Comparison of ENCODE assay signal across 9 mouse cellular contexts in genomic region chr2:181243706-181244394, GRCm38 (mm10). TPM values are rescaled to one million over a fixed set of nuclear protein-coding genes. Genes with fewer than 3 reads are reported as not detected.
A peak's percentile ranks its signal among the peaks of the same experiment; 100 is the strongest.
DNase-seq lines count a peak whose midpoint lies in the region; ATAC-seq and TF ChIP-seq lines count a peak whose summit lies in the region.
"Had no signal": no experiment of that assay in that cellular context is flagged by ENCODE, and none has a peak within 500 bp of the region (broad histone marks: within the 10 kb centered on the region; RNA-seq: fewer than 3 reads in every experiment).

No protein-coding gene starts in this region.

- WGBS in heart, embryonic 10.5 days: 33% methylated on average over 11 of the region's 11 CpGs
- 26% methylated on average over 11 of the region's 11 CpGs for WGBS in embryonic facial prominence, embryonic 10.5 days

- no peak for TF ChIP-seq CTCF in left cerebral cortex, adult 2 months (IDR thresholded peaks at IDR 0.05)

- peaks cover 18% of the 10 kb centered on the region; the same call in 1 of the 2 replicates for H3K4me1 ChIP-seq in heart, embryonic 10.5 days
- peaks cover 31% of the 10 kb centered on the region for H3K4me1 ChIP-seq in embryonic facial prominence, embryonic 10.5 days

- H3K36me3 ChIP-seq in heart, embryonic 10.5 days: no peaks in the 10 kb centered on the region; the same call in 1 of the 2 replicates
- H3K36me3 ChIP-seq in embryonic facial prominence, embryonic 10.5 days (replicated peaks): no peaks in the 10 kb centered on the region

- H3K4me3 ChIP-seq in heart, embryonic 10.5 days: no peak overlapping the region
- no peak overlapping the region for H3K4me3 ChIP-seq in embryonic facial prominence, embryonic 10.5 days
- H3K4me3 ChIP-seq in left cerebral cortex, adult 2 months: no peak overlapping the region

- H3K27ac ChIP-seq in heart, embryonic 10.5 days: no peak overlapping the region
- no peak overlapping the region for H3K27ac ChIP-seq in embryonic facial prominence, embryonic 10.5 days (replicated peaks)
- no peak overlapping the region for H3K27ac ChIP-seq in left cerebral cortex, adult 2 months
- H3K27ac ChIP-seq: kidney, postnatal 0 days had no signal

- intact Hi-C loops in left cerebral cortex, adult 2 months (cut with DNase I): no loop called here

- peak; percentile 48 to 71 for DNase-seq in heart, adult 18-20 months
- no peak for DNase-seq in heart, embryonic 10.5 days (ENCODE audit: low spot score)
- DNase-seq in kidney, postnatal 25 days: peak; percentile 42 to 48
- peak; percentile 70 for DNase-seq in monocyte, adult 2 months (ENCODE audit: low read depth in 1 of 2, low spot score in 2 of 2)
- DNase-seq in embryonic facial prominence, embryonic 10.5 days (ENCODE audit: low spot score): no peak
- no peak for DNase-seq in left cerebral cortex, adult 2 months (ENCODE audit: extremely low spot score in 1 of 2, low spot score in 2 of 2)
- DNase-seq in ovary, postnatal 14 days (ENCODE audit: low spot score): no peak

- H3K27me3 ChIP-seq in heart, embryonic 10.5 days (ENCODE audit: insufficient read depth, poor library complexity, severe bottlenecking): peaks cover 16% of the 10 kb centered on the region; the same call in 1 of the 2 replicates
- no peaks in the 10 kb centered on the region for H3K27me3 ChIP-seq in embryonic facial prominence, embryonic 10.5 days (replicated peaks; ENCODE audit: low read depth, poor library complexity, severe bottlenecking)

- ATAC-seq in common myeloid progenitor, adult 5-6 weeks (replicated peaks; ENCODE audit: low read depth, poor library complexity, severe bottlenecking): peak; percentile 93

- no peaks in the 10 kb centered on the region for H3K9me3 ChIP-seq in heart, embryonic 10.5 days
- no peaks in the 10 kb centered on the region for H3K9me3 ChIP-seq in embryonic facial prominence, embryonic 10.5 days

RNA-seq across cellular contexts. Expression of gene Helz2, which starts 2.0 kb away (rescaled TPM):
- 10 to 100 TPM in 1 of 2 experiments, 1 to 10 TPM in 1; 8.4 to 11.1 TPM for total RNA-seq in heart, adult 18-20 months (2021)
- polyA plus RNA-seq in heart, embryonic 10.5 days (2016; fragmentation: Nextera tagmentation; extraction: Ambion mirVana): 1.1 and 1.3 TPM in 2 replicates
- 5.5 and 7.1 TPM in 2 replicates for total RNA-seq in common myeloid progenitor, adult 5-6 weeks (2017)
- polyA plus RNA-seq in embryonic facial prominence, embryonic 10.5 days (2016; fragmentation: Nextera tagmentation; extraction: Ambion mirVana): 1.1 and 1.4 TPM in 2 replicates
- 1 to 10 TPM; 2.3 to 4.3 TPM for total RNA-seq in left cerebral cortex, adult 2 months (2021)

RNA-seq across cellular contexts. Expression of gene Fndc11, which starts 24.0 kb away (rescaled TPM):
- not detected for total RNA-seq in heart, adult 18-20 months (2021)
- not detected in 2 replicates for polyA plus RNA-seq in heart, embryonic 10.5 days (2016; fragmentation: Nextera tagmentation; extraction: Ambion mirVana)
- total RNA-seq in common myeloid progenitor, adult 5-6 weeks (2017): not detected in 2 replicates
- 0.25 and 0.26 TPM in 2 replicates for polyA plus RNA-seq in embryonic facial prominence, embryonic 10.5 days (2016; fragmentation: Nextera tagmentation; extraction: Ambion mirVana)
- not detected for total RNA-seq in left cerebral cortex, adult 2 months (2021)

RNA-seq across cellular contexts. Expression of gene Srms, which starts 30.9 kb away (rescaled TPM):
- total RNA-seq in heart, adult 18-20 months (2021): under 1 TPM; 0.35 to 0.44 TPM
- 0.11 and 0.79 TPM in 2 replicates for polyA plus RNA-seq in heart, embryonic 10.5 days (2016; fragmentation: Nextera tagmentation; extraction: Ambion mirVana)
- not detected in 2 replicates for total RNA-seq in common myeloid progenitor, adult 5-6 weeks (2017)
- polyA plus RNA-seq in embryonic facial prominence, embryonic 10.5 days (2016; fragmentation: Nextera tagmentation; extraction: Ambion mirVana): 0.05 and 0.16 TPM in 2 replicates
- under 1 TPM; 0.25 to 0.26 TPM for total RNA-seq in left cerebral cortex, adult 2 months (2021)

RNA-seq across cellular contexts. Expression of gene Ptk6, which starts 41.3 kb away (rescaled TPM):
- under 1 TPM in 1 of 2 experiments, not detected in 1; 0.08 TPM for total RNA-seq in heart, adult 18-20 months (2021)
- polyA plus RNA-seq in heart, embryonic 10.5 days (2016; fragmentation: Nextera tagmentation; extraction: Ambion mirVana): not detected in 2 replicates
- not detected in 2 replicates for total RNA-seq in common myeloid progenitor, adult 5-6 weeks (2017)
- not detected in 2 replicates for polyA plus RNA-seq in embryonic facial prominence, embryonic 10.5 days (2016; fragmentation: Nextera tagmentation; extraction: Ambion mirVana)
- under 1 TPM in 1 of 2 experiments, not detected in 1; 0.11 TPM for total RNA-seq in left cerebral cortex, adult 2 months (2021)
- polyA plus RNA-seq: kidney, postnatal 0 days had no signal

RNA-seq across cellular contexts. Expression of gene Gmeb2, which starts 44.0 kb away (rescaled TPM):
- 1 to 10 TPM; 8.9 to 9.5 TPM for total RNA-seq in heart, adult 18-20 months (2021)
- polyA plus RNA-seq in heart, embryonic 10.5 days (2016; fragmentation: Nextera tagmentation; extraction: Ambion mirVana): 13.1 and 13.2 TPM in 2 replicates
- total RNA-seq in common myeloid progenitor, adult 5-6 weeks (2017): 8.3 and 19.7 TPM in 2 replicates
- polyA plus RNA-seq in embryonic facial prominence, embryonic 10.5 days (2016; fragmentation: Nextera tagmentation; extraction: Ambion mirVana): 18.7 and 20.2 TPM in 2 replicates
- total RNA-seq in left cerebral cortex, adult 2 months (2021): 10 to 100 TPM; 27.1 to 27.3 TPM

Comparison
In these comparisons a context has a peak if more than half of its experiments do, and no peak if none do; other contexts are left out.
1. DNase-seq: peak in heart, adult 18-20 months (2 of 2), kidney, postnatal 25 days (2 of 2) and monocyte, adult 2 months (2 of 2); none in heart, embryonic 10.5 days (single experiment), embryonic facial prominence, embryonic 10.5 days (single experiment), left cerebral cortex, adult 2 months (0 of 2) and ovary, postnatal 14 days (single experiment).